Mouse (Mus musculus) kidney, adult 2 months (tissue): ENCODE measurements around the gene Uspl1.

ENCODE experiments used
- CTCF ChIP-seq: fragments of 200-500 bp; conservative IDR thresholded peaks from 2 replicates; pipeline ENCODE4 v1.5.1; 2011; ENCODE audit warnings: low read depth, mild to moderate bottlenecking, control low read depth, low read length, moderate library complexity, mixed read lengths; ENCODE audit not compliant: insufficient read depth, insufficient read length
- POLR2A ChIP-seq: fragments of 200-500 bp; IDR thresholded peaks from one replicate; pipeline ENCODE4 v1.6.1; 2011; ENCODE audit warnings: low read depth, low read length, control low read depth

- TF ChIP-seq POLR2A (no peak), CTCF (no peak)
Observed at GRCm38 (mm10) chr5:149208776-149209175, 24.6 kb downstream of the Uspl1 start.
